Mouse (Mus musculus): ENCODE results near the gene Mup15.
"Not testable (repeated sequence)": the region's sequence is repeated elsewhere in the genome, so short reads cannot be mapped to it uniquely, and the experiment has no call there.

Gene Mup15

GRCm38 (mm10) chr4:61439643-61440042 is at the start of gene Mup15:
Mup15 (minus strand) TSS chr4:61439743.
- DNase-seq: not testable (repeated sequence)
